Mouse (Mus musculus): ENCODE data around the gene Gm16430. TPM values are rescaled to one million over a fixed set of nuclear protein-coding genes. Genes with fewer than 3 reads are reported as not detected.
"Not testable (repeated sequence)": the region's sequence is repeated elsewhere in the genome, so short reads cannot be mapped to it uniquely, and the experiment has no call there.

Gene Gm16430
- polyA plus RNA-seq (2012; rRNA removed) (not detected in 2 replicates), polyA plus RNA-seq (2014; fragmentation: Nextera tagmentation; extraction: Ambion mirVana) (not detected in 2 replicates)

- not testable (repeated sequence) for H3K27ac ChIP-seq; H3K9ac ChIP-seq (replicated peaks); H3K9me3 ChIP-seq (ENCODE audit: control insufficient read depth, low read length); H3K36me3 ChIP-seq (replicated peaks; ENCODE audit: control insufficient read depth, insufficient read depth, low read depth); DNase-seq (ENCODE audit: low read depth in 3 of 3, low spot score in 3 of 3); H3K4me1 ChIP-seq (replicated peaks; ENCODE audit: control insufficient read depth in 2 of 2, insufficient read depth in 2 of 2, low read length in 1 of 2); H3K27me3 ChIP-seq (ENCODE audit: control insufficient read depth, insufficient read depth, low read length); H3K4me3 ChIP-seq (ENCODE audit: insufficient read depth in 1 of 2, low read depth in 2 of 2, low read length in 2 of 2); ATAC-seq (ENCODE audit: insufficient read depth); H3K4me2 ChIP-seq (ENCODE audit: low read depth)
- WGBS (ENCODE audit: insufficient replicate concordance) = no CpG with 5 or more reads among the region's 7 CpGs
Observed at GRCm38 (mm10) chrX:54621911-54622310, at the start of gene Gm16430. Gm16430 (plus strand) TSS chrX:54622211.

Other genes with a start within 250 kb of the Gm16430 start
- not detected in 2 replicates for gene Gm16405, start 91.0 kb upstream of the Gm16430 start, polyA plus RNA-seq (2012; rRNA removed)
- not detected in 2 replicates for gene Gm16405, start 91.0 kb upstream of the Gm16430 start, polyA plus RNA-seq (2014; fragmentation: Nextera tagmentation; extraction: Ambion mirVana)